Mouse (Mus musculus) embryonic fibroblast, embryonic 13.5 days (primary cell): ENCODE results near the gene Ppp1r12b.

Experiments used
- CTCF ChIP-seq: IDR thresholded peaks from 2 replicates; pipeline ENCODE4 v1.5.1; 2011; ENCODE audit warnings: mild to moderate bottlenecking, control low read depth, low read length, moderate library complexity, borderline replicate concordance; ENCODE audit not compliant: insufficient read depth
- POLR2A ChIP-seq: IDR thresholded peaks from 2 replicates; pipeline ENCODE4 v1.6.1; 2011; ENCODE audit warnings: low read depth, mild to moderate bottlenecking, control low read depth, low read length, moderate library complexity

DNA sequence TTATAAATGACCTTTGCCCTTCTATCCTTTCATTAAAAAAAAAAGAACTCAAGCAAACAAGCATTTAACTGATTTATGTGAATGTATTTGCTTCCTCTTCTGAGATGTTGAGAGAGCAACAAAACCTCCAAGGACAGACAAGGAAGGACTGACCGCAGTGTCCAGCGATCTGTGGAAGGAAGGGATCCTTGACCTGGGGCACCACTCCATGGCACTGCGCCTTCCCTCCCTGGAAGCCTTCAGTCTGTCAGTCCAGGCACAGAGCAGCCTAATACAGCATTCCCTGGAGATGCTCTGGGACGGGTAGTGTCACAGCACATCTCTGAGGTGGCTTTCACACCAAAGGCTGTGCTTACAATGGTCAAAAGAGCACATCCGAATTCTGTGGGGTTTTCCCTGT is 172.9 kb downstream of the Ppp1r12b start:
- TF ChIP-seq POLR2A (no peak), CTCF (no peak)
